Mouse (Mus musculus) kidney, adult 8-10 months (tissue): ENCODE data around the gene Grn.

Source experiments
- DNase-seq, 2 experiments: peaks; one replicate each; pipeline ENCODE4 v3.0.0; 2022

Grn gene

GRCm38 (mm10) chr11:102444321-102444720 lies 14.2 kb downstream of the Grn start:
- no peak for DNase-seq

GRCm38 (mm10) chr11:102444781-102445180 lies 14.7 kb downstream of the Grn start:
- DNase-seq: no peak

- DNase-seq: no peak
These were observed 15.3 kb downstream of the Grn start for GRCm38 (mm10) chr11:102445264-102445890.

- DNase-seq: no peak
These were observed 15.8 kb downstream of the Grn start for GRCm38 (mm10) chr11:102445891-102446361.

GRCm38 (mm10) chr11:102446581-102447461 lies 16.7 kb downstream of the Grn start:
- DNase-seq: no peak

- peak in 1 of 2 experiments; percentile 53 for DNase-seq
These were observed 17.4 kb downstream of the Grn start, which contains the start of gene Fam171a2 for GRCm38 (mm10) chr11:102447497-102447896. TSS of gene Fam171a2 (minus strand) at chr11:102447682.

- DNase-seq: no peak
These were observed 18.2 kb downstream of the Grn start for GRCm38 (mm10) chr11:102448327-102448726.

GRCm38 (mm10) chr11:102449043-102450008 lies 19.2 kb downstream of the Grn start:
- DNase-seq: peak in 1 of 2 experiments; percentile 70

GRCm38 (mm10) chr11:102453131-102453530 lies 23.0 kb downstream of the Grn start:
- DNase-seq: no peak

- peak; percentile 85 for DNase-seq
These were observed 25.8 kb downstream of the Grn start for GRCm38 (mm10) chr11:102455740-102456396.

GRCm38 (mm10) chr11:102460541-102460940 lies 30.4 kb downstream of the Grn start:
- DNase-seq: no peak

- DNase-seq: peak; percentile 54 to 70
These were observed 31.6 kb downstream of the Grn start for GRCm38 (mm10) chr11:102461764-102462163.

- DNase-seq: no peak
These were observed 34.8 kb downstream of the Grn start for GRCm38 (mm10) chr11:102464901-102465300.

- DNase-seq: peak in 1 of 2 experiments; percentile 58
These were observed 35.8 kb downstream of the Grn start for GRCm38 (mm10) chr11:102465713-102466436.

GRCm38 (mm10) chr11:102467041-102467631 lies 37.0 kb downstream of the Grn start:
- DNase-seq: peak; percentile 96

GRCm38 (mm10) chr11:102469648-102470357 lies 39.7 kb downstream of the Grn start, which contains the start of gene Itga2b:
TSS of gene Itga2b (minus strand) at chr11:102470122.
- no peak for DNase-seq

GRCm38 (mm10) chr11:102475027-102475426 lies 44.9 kb downstream of the Grn start:
- DNase-seq: no peak

GRCm38 (mm10) chr11:102478671-102479070 lies 48.6 kb downstream of the Grn start:
- DNase-seq: no peak

GRCm38 (mm10) chr11:102479581-102479980 lies 49.5 kb downstream of the Grn start:
- no peak for DNase-seq

GRCm38 (mm10) chr11:102480111-102480510 lies 50.0 kb downstream of the Grn start:
- DNase-seq: no peak
